Comparison of ENCODE assay signal across 16 mouse cellular contexts in the genomic region with DNA sequence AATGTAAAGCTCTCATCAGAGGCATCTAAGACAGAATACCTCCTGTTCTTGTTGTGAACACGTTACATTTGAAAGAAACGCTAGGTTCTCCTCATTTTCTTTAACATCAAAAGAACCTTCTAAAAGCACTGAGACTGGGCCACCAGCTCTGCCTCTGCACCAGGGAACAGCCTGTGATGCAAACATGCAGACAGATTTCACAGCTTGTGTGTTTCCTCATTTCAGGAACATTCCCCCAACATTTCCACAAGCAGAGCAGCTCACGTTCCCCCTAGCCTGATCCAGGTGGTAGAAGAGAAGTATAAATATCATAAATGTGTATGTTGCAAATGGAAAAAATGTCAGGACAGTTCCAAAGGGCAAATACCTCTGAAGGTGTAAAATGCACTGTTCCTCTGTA. TPM values are rescaled to one million over a fixed set of nuclear protein-coding genes. Genes with fewer than 3 reads are reported as not detected.
DNase-seq lines count a peak whose midpoint lies in the region; ATAC-seq lines count a peak whose summit lies in the region.
"Had no signal": no experiment of that assay in that cellular context is flagged by ENCODE, and none has a peak within 500 bp of the region (broad histone marks: within the 10 kb centered on the region; RNA-seq: fewer than 3 reads in every experiment).

No protein-coding gene starts in this region.

- ATAC-seq in megakaryocyte progenitor cell, adult 5-6 weeks (replicated peaks; ENCODE audit: poor library complexity) = 0 out of 2 replicates have a peak, but pooled peaks have one; percentile 19
- ATAC-seq: activated CD4-positive, CD25-positive, alpha-beta regulatory T cell, adult 4 months; forebrain, embryonic 14.5 days; hindbrain, embryonic 16.5 days; Patski had no signal

- DNase-seq in layer of hippocampus, adult 11-12 months (ENCODE audit: low spot score) = peak; percentile 33
- DNase-seq in layer of hippocampus, postnatal 25 days (ENCODE audit: extremely low spot score in 1 of 2, low spot score in 1 of 2) = no peak
- DNase-seq in brain, adult 2 months (ENCODE audit: low read depth, low spot score) = peak; percentile 59
- DNase-seq in layer of hippocampus, adult 8-10 months (ENCODE audit: low spot score in 2 of 2) = peak; percentile 20 to 28
- no peak for DNase-seq in right cerebral cortex, postnatal 25 days
- DNase-seq: adrenal gland, adult 2 months; adrenal gland, postnatal 25 days; cerebellum, adult 2 months; embryo, embryonic 11 days; gastrocnemius, postnatal 10 days; heart, postnatal 4 days had no signal

RNA-seq across cellular contexts. Expression of gene Epc2, which starts 30.9 kb away (rescaled TPM):
- 10 to 100 TPM; 48.5 to 49.4 TPM for total RNA-seq in layer of hippocampus, postnatal 25 days (2021)
- 10 to 100 TPM; 50.9 to 63.1 (median 53.9) TPM for total RNA-seq in layer of hippocampus, adult 8-10 months (2022)
- total RNA-seq in megakaryocyte progenitor cell, adult 5-6 weeks (2015) = 30.5 and 34.0 TPM in 2 replicates
- 29.5 and 40.2 TPM in 2 replicates for total RNA-seq in megakaryocyte progenitor cell, adult 5-6 weeks (2017)

Comparison
In these comparisons a context has a peak if more than half of its experiments do, and no peak if none do; other contexts are left out.
1. DNase-seq: peak in layer of hippocampus, adult 11-12 months (single experiment), brain, adult 2 months (single experiment) and layer of hippocampus, adult 8-10 months (2 of 2); none in layer of hippocampus, postnatal 25 days (0 of 2) and right cerebral cortex, postnatal 25 days (single experiment).